Mouse (Mus musculus): ENCODE measurements at regions not wholly inside any gene's neighbourhood (a gene's known extent, or its start where the extent isn't known, plus 50 kb on each side); places are given as distances from the start of the nearest gene placed in this dataset.

- DNase-seq (ENCODE audit: low read depth, low spot score): no peak
These were observed 198.9 kb upstream of the Sulf2 start for GRCm38 (mm10) chr2:166354391-166354790.

GRCm38 (mm10) chr2:166353447-166354111, 198.1 kb upstream of the Sulf2 start:
- DNase-seq (ENCODE audit: low read depth, low spot score): no peak

GRCm38 (mm10) chr2:166351984-166352383, 196.5 kb upstream of the Sulf2 start:
- DNase-seq (ENCODE audit: low read depth, low spot score): no peak

GRCm38 (mm10) chr2:166351581-166351980, 196.1 kb upstream of the Sulf2 start:
- no peak for DNase-seq (ENCODE audit: low read depth, low spot score)

- DNase-seq (ENCODE audit: low read depth, low spot score): no peak
These were observed 193.2 kb upstream of the Sulf2 start for GRCm38 (mm10) chr2:166348654-166349053.

- no peak for DNase-seq (ENCODE audit: low read depth, low spot score)
These were observed 191.1 kb upstream of the Sulf2 start for GRCm38 (mm10) chr2:166346421-166347182.

GRCm38 (mm10) chr2:166343551-166344340, 188.3 kb upstream of the Sulf2 start:
- DNase-seq (ENCODE audit: low read depth, low spot score): no peak

GRCm38 (mm10) chr2:166342407-166342806, 186.9 kb upstream of the Sulf2 start:
- no peak for DNase-seq (ENCODE audit: low read depth, low spot score)

GRCm38 (mm10) chr2:166340196-166340595, 184.7 kb upstream of the Sulf2 start:
- no peak for DNase-seq (ENCODE audit: low read depth, low spot score)

GRCm38 (mm10) chr2:166339427-166339826, 184.0 kb upstream of the Sulf2 start:
- DNase-seq (ENCODE audit: low read depth, low spot score): no peak

- no peak for DNase-seq (ENCODE audit: low read depth, low spot score)
These were observed 183.1 kb upstream of the Sulf2 start for GRCm38 (mm10) chr2:166338396-166339085.

- no peak for DNase-seq (ENCODE audit: low read depth, low spot score)
These were observed 182.2 kb upstream of the Sulf2 start for GRCm38 (mm10) chr2:166337666-166338065.

GRCm38 (mm10) chr2:166335702-166336101, 180.2 kb upstream of the Sulf2 start:
- DNase-seq (ENCODE audit: low read depth, low spot score): no peak

- no peak for DNase-seq (ENCODE audit: low read depth, low spot score)
These were observed 179.1 kb upstream of the Sulf2 start for GRCm38 (mm10) chr2:166334559-166334958.

- DNase-seq (ENCODE audit: low read depth, low spot score): no peak
These were observed 178.4 kb upstream of the Sulf2 start for GRCm38 (mm10) chr2:166333818-166334217.

- DNase-seq (ENCODE audit: low read depth, low spot score): no peak
These were observed 177.4 kb upstream of the Sulf2 start for GRCm38 (mm10) chr2:166332748-166333417.

- DNase-seq (ENCODE audit: low read depth, low spot score): no peak
These were observed 175.7 kb upstream of the Sulf2 start for GRCm38 (mm10) chr2:166331192-166331591.

GRCm38 (mm10) chr2:166330364-166330763, 174.9 kb upstream of the Sulf2 start:
- DNase-seq (ENCODE audit: low read depth, low spot score): no peak

GRCm38 (mm10) chr2:166329556-166330340, 174.3 kb upstream of the Sulf2 start:
- DNase-seq (ENCODE audit: low read depth, low spot score): no peak

- DNase-seq (ENCODE audit: low read depth, low spot score): no peak
These were observed 171.5 kb upstream of the Sulf2 start for GRCm38 (mm10) chr2:166326932-166327331.
